ENCODE assay signal across 15 mouse cellular contexts in genomic region chr16:31705213-31705612, GRCm38 (mm10). TPM values are rescaled to one million over a fixed set of nuclear protein-coding genes. Genes with fewer than 3 reads are reported as not detected.
DNase-seq lines count a peak whose midpoint lies in the region; ATAC-seq and TF ChIP-seq lines count a peak whose summit lies in the region.
"Had no signal": no experiment of that assay in that cellular context is flagged by ENCODE, and none has a peak within 500 bp of the region (broad histone marks: within the 10 kb centered on the region; RNA-seq: fewer than 3 reads in every experiment).

No protein-coding gene starts in this region.

- DNase-seq in embryo, embryonic 10 days (ENCODE audit: low spot score) = peak; percentile 37
- no peak for DNase-seq in embryo, embryonic 9.5 days (ENCODE audit: extremely low spot score)
- no peak for DNase-seq in layer of hippocampus, adult 2 months (ENCODE audit: low spot score in 2 of 2)
- no peak for DNase-seq in layer of hippocampus, adult 11-12 months (ENCODE audit: low spot score)
- DNase-seq in CD4-positive helper T cell, adult 2 months (ENCODE audit: low read depth, low spot score) = peak; percentile 18
- DNase-seq in embryo, embryonic 11 days = peak; percentile 64
- DNase-seq in urinary bladder, adult 18-20 months (ENCODE audit: low spot score in 2 of 2) = no peak
- DNase-seq: adrenal gland, adult 2 months; cerebellum, adult 9-11 months; gastrocnemius, postnatal 36 days; heart, postnatal 4 days; layer of hippocampus, adult 9-11 months had no signal

- no peak overlapping the region for H3K27ac ChIP-seq in layer of hippocampus, adult 2 months
- H3K27ac ChIP-seq: liver, embryonic 15.5 days; midbrain, embryonic 12.5 days had no signal

- TF ChIP-seq CTCF in layer of hippocampus, adult 2 months (conservative IDR thresholded peaks at IDR 0.05) = peak; percentile 88

- ATAC-seq in erythroblast, adult 5-6 weeks (replicated peaks; ENCODE audit: low FRiP score, poor library complexity, severe bottlenecking) = no peak

- no peak overlapping the region for H3K4me3 ChIP-seq in layer of hippocampus, adult 2 months
- H3K4me3 ChIP-seq: liver, embryonic 15.5 days; midbrain, embryonic 12.5 days had no signal

RNA-seq across cellular contexts. Expression of gene Dlg1, which starts 42.0 kb away (rescaled TPM):
- total RNA-seq in layer of hippocampus, adult 2 months (2021) = 10 to 100 TPM; 86.2 to 86.4 TPM
- 4.8 and 28.6 TPM in 2 replicates for total RNA-seq in erythroblast, adult 5-6 weeks (2015; ENCODE audit: low replicate concordance)
- total RNA-seq in erythroblast, adult 5-6 weeks (2017; ENCODE audit: low replicate concordance) = 13.3 and 21.6 TPM in 2 replicates

Comparison
In these comparisons a context has a peak if more than half of its experiments do, and no peak if none do; other contexts are left out.
1. DNase-seq: peak in embryo, embryonic 10 days (single experiment), CD4-positive helper T cell, adult 2 months (single experiment) and embryo, embryonic 11 days (single experiment); none in embryo, embryonic 9.5 days (single experiment), layer of hippocampus, adult 2 months (0 of 2), layer of hippocampus, adult 11-12 months (single experiment) and urinary bladder, adult 18-20 months (0 of 2).